Mouse (Mus musculus) intestine, postnatal 0 days (tissue): Measurements from ENCODE around the gene Ccdc34. TPM values are rescaled to one million over a fixed set of nuclear protein-coding genes. Genes with fewer than 3 reads are reported as not detected.

Experiments used
- ATAC-seq: fragments of 200-750 bp; cut with Nextera tagmentation; 2 replicates; pipeline ENCODE4 v1.8.0; 2017; ENCODE audit warnings: mild to moderate bottlenecking, moderate TSS enrichment, moderate library complexity
- H3K27ac ChIP-seq: fragments of 300-500 bp; sonication (generic); 2 replicates; pipeline ENCODE4 v1.5.1; 2014; ENCODE audit warnings: mild to moderate bottlenecking, low read depth, low read length, moderate library complexity
- H3K27me3 ChIP-seq: fragments of 300-500 bp; sonication (generic); replicated peaks from 2 replicates; pipeline ENCODE4 v1.6.1; 2014; ENCODE audit warnings: low read length, mixed read lengths; ENCODE audit not compliant: control insufficient read depth, insufficient read depth
- H3K36me3 ChIP-seq: fragments of 300-500 bp; sonication (generic); 2 replicates; pipeline ENCODE4 v1.6.1; 2014; ENCODE audit warnings: mild to moderate bottlenecking, moderate library complexity; ENCODE audit not compliant: control insufficient read depth, insufficient read depth
- H3K4me1 ChIP-seq: fragments of 300-500 bp; sonication (generic); replicated peaks from 2 replicates; pipeline ENCODE4 v1.6.1; 2014; ENCODE audit warnings: antibody characterized with exemption, low read length, mixed read lengths; ENCODE audit not compliant: control insufficient read depth, insufficient read depth
- H3K4me2 ChIP-seq: fragments of 300-500 bp; sonication (generic); replicated peaks from 2 replicates; pipeline ENCODE4 v1.6.1; 2014; ENCODE audit warnings: low read depth, mild to moderate bottlenecking, moderate library complexity
- H3K4me3 ChIP-seq: fragments of 300-500 bp; sonication (generic); 2 replicates; pipeline ENCODE4 v1.5.1; 2014; ENCODE audit warnings: low read depth, low read length
- H3K9ac ChIP-seq: fragments of 300-500 bp; sonication (generic); 2 replicates; pipeline ENCODE4 v1.6.1; 2014; ENCODE audit warnings: mild to moderate bottlenecking, low read depth, low read length
- H3K9me3 ChIP-seq: fragments of 300-500 bp; sonication (generic); 2 replicates; pipeline ENCODE4 v1.6.1; 2016; ENCODE audit warnings: mixed run types; ENCODE audit not compliant: control insufficient read depth
- CTCF ChIP-seq: sonication (generic); IDR thresholded peaks from 2 replicates; pipeline ENCODE4 v1.5.1; 2016; ENCODE audit warnings: low read depth, mild to moderate bottlenecking, control low read depth, antibody characterized with exemption, moderate library complexity
- WGBS: fragments of 180-500 bp; shearing (Covaris S2); extraction: QIAGEN DNeasy Blood & Tissue Kit; methylation state at CpG from one replicate; pipeline ENCODE4 v1.1.7; 2014; 5-methylcytosine and 5-hydroxymethylcytosine counted together
- polyA plus RNA-seq: library from polyadenylated mRNA; unstranded; fragments of >200 nt; fragmentation: Nextera tagmentation; extraction: Ambion mirVana; gene quantifications from 2 replicates; pipeline ENCODE4 v1.2.1, GENCODE M21; 2015

Ccdc34 gene
- polyA plus RNA-seq, 1 experiment from 2014 or later, result 25.3 TPM

DNA sequence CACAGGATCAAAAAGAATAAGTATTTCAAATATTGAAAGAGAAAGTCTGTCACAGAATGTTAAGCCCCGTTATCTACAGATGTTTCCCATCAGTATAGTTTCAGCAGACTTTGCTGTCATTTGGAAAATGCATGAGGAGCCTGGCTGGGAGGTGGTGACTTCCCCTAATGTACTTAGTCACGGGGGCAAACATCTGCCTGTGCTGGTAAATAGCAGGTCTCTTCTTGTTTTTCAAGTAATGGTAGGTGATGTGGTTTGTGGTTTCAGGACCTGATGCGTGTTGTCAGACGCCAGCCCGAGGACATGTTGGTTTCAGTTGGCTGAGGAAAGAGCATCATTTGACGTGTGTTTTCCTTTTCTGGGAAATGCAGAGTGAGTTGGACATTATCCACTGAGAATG is 62.9 kb downstream of the Ccdc34 start:
- no peaks in the 10 kb centered on the region for H3K27me3 ChIP-seq
- no peak for ATAC-seq
- WGBS, result 80% methylated on average over 6 of the region's 6 CpGs
- no peak for TF ChIP-seq CTCF
- no peaks in the 10 kb centered on the region for H3K9me3 ChIP-seq
- H3K4me3 ChIP-seq, result no peak overlapping the region
- H3K27ac ChIP-seq, result no peak overlapping the region
- H3K36me3 ChIP-seq, result no peaks in the 10 kb centered on the region
- no peak overlapping the region for H3K4me2 ChIP-seq
- 0 out of 2 replicates have a peak, but pooled peaks cover 3% of the 10 kb centered on the region for H3K4me1 ChIP-seq
- no peak overlapping the region for H3K9ac ChIP-seq

DNA sequence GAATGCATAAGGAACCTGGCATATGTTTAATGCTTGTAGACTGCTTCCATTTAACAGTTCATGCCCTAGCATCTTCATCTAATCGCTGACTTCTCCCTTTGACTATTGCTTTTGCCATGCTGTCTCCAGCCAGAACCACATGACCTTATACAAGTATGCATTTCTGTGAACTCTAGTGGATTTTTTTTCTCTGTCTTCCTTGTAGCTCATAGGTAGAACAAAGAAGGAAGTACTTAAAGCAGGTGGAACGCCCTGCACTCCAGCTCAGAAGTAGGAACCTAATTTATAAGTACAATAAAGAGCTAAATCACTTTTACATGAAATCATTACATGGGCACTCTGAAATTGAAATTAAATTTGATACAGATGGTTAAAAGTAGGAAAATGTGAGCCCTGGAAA is 65.4 kb downstream of the Ccdc34 start:
- H3K4me3 ChIP-seq, result no peak overlapping the region

DNA sequence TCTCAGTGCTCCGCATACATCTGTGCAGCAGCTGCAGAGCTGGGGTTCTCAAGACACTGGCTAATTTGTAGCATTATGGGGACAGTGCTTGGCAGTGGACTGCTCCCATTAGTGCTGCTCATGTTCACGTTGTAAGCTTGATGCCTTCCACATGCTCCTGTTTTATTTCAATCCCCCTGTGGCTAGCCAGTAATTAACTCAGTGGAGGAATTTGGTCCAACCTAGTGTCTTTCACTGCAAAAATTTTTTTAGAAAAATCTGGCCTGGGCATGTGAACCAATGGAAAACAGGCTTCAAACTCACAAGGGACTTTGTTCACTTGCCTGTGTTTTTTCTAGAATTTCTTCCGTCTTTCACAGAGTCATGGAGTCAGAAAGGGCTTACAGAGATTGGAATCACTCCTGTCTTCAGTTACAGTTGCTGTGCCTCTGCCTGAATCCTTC is 68.1 kb downstream of the Ccdc34 start:
- ATAC-seq, result no peak

More for the DNA sequence above, 65.4 kb downstream of the Ccdc34 start:
- H3K9me3 ChIP-seq, result no peaks in the 10 kb centered on the region
- ATAC-seq, result 0 out of 2 replicates have a peak, but pooled peaks have one; percentile 61
- no peak overlapping the region for H3K9ac ChIP-seq
- H3K27me3 ChIP-seq, result no peaks in the 10 kb centered on the region
- H3K4me1 ChIP-seq, result no peaks in the 10 kb centered on the region
- H3K27ac ChIP-seq, result no peak overlapping the region
- no peaks in the 10 kb centered on the region for H3K36me3 ChIP-seq
- TF ChIP-seq CTCF, result no peak
- WGBS, result 60% methylated on average over 2 of the region's 2 CpGs
- H3K4me2 ChIP-seq, result no peak overlapping the region

DNA sequence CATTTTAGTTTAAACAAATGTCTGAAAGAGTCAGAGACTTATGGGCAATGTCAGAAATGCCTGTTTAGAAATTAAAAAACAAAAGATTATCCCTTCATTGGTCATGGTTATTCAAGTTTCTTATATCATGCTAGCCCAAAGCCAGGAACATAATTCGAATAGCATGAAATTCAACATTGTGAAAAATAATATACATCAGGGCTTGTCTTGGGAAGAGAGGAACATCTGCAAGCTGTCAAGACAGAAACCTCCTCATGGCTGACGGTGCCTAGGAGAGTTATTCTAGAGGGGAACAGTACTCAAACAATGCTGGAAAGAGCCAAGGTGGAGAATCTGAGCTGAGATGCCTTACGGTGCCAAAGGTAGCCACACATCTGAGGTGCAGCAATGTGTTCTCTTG is 96.5 kb downstream of the Ccdc34 start:
- TF ChIP-seq CTCF, result no peak
- Histone ChIP-seq H3K4me3 (no peak overlapping the region), H3K4me1 (no peaks in the 10 kb centered on the region), H3K9ac (no peak overlapping the region), H3K27me3 (no peaks in the 10 kb centered on the region), H3K27ac (no peak overlapping the region), H3K4me2 (no peak overlapping the region), H3K36me3 (no peaks in the 10 kb centered on the region), H3K9me3 (no peaks in the 10 kb centered on the region)
- 69% methylated on average over 3 of the region's 3 CpGs for WGBS
- ATAC-seq, result no peak

More for the DNA sequence above, 68.1 kb downstream of the Ccdc34 start:
- no peak overlapping the region for H3K27ac ChIP-seq
- no peaks in the 10 kb centered on the region for H3K9me3 ChIP-seq
- TF ChIP-seq CTCF, result no peak
- no peaks in the 10 kb centered on the region for H3K4me1 ChIP-seq
- no peaks in the 10 kb centered on the region for H3K27me3 ChIP-seq
- no peaks in the 10 kb centered on the region for H3K36me3 ChIP-seq
- H3K4me2 ChIP-seq, result no peak overlapping the region
- 63% methylated on average over 3 of the region's 3 CpGs for WGBS
- H3K4me3 ChIP-seq, result no peak overlapping the region
- no peak overlapping the region for H3K9ac ChIP-seq

DNA sequence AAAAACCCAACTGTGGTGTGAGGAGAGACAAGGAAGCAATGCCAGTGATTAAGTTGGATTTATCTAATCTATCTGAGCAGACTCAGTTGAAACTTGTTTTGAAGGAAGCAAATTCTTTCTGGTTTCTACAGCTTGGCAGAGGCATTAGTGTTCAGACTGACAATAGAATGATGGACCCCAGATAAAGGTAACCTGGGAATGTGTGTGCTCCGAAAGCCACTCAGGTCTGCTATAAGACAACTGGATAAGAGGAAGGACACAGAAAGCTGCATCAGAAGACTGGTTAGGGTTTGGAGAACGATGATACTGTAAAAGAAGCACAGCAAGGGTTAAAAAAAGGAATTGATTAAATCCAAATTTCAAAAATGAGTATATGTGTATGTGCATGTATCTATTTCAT is 111.8 kb downstream of the Ccdc34 start:
- Histone ChIP-seq H3K36me3 (no peaks in the 10 kb centered on the region), H3K4me3 (no peak overlapping the region), H3K9ac (no peak overlapping the region), H3K9me3 (no peaks in the 10 kb centered on the region), H3K4me1 (no peaks in the 10 kb centered on the region), H3K4me2 (no peak overlapping the region), H3K27me3 (no peaks in the 10 kb centered on the region), H3K27ac (no peak overlapping the region)
- ATAC-seq, result no peak
- TF ChIP-seq CTCF, result no peak
- WGBS, result 81% methylated on average over 2 of the region's 2 CpGs

DNA sequence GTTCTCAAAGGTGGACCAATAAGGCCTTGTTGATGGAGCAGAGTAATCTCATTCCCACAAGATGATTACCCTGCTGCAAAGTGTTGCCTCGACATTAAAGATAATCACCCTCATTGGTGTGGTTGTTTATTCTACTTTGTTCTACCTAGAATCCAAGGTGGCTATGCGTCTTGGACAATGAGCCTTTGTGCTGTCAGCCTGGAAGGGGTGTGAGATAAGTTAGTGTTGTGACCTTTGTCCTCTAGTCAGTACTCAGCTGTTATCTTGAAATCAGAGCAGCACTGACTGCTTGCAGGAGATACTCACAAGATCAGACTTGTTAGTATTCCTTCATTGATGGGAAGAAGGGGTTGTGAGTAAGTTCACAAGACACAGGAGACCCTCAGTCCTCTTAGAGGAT is 114.0 kb downstream of the Ccdc34 start:
- peak; percentile 91 for ATAC-seq
- TF ChIP-seq CTCF, result no peak

More for the DNA sequence above, 114.0 kb downstream of the Ccdc34 start:
- Histone ChIP-seq H3K4me1 (no peaks in the 10 kb centered on the region), H3K4me3 (no peak overlapping the region), H3K36me3 (no peaks in the 10 kb centered on the region), H3K27me3 (no peaks in the 10 kb centered on the region), H3K9ac (no peak overlapping the region), H3K4me2 (no peak overlapping the region), H3K9me3 (no peaks in the 10 kb centered on the region), H3K27ac (no peak overlapping the region)
- WGBS, result 23% methylated on average over 2 of the region's 2 CpGs
